Mouse (Mus musculus) heart, embryonic 10.5 days (tissue): ENCODE measurements around the gene Clec4f. TPM values are rescaled to one million over a fixed set of nuclear protein-coding genes. Genes with fewer than 3 reads are reported as not detected.
A peak's percentile ranks its signal among the peaks of the same experiment; 100 is the strongest.
"Not testable (repeated sequence)": the region's sequence is repeated elsewhere in the genome, so short reads cannot be mapped to it uniquely, and the experiment has no call there.

Experiments
- DNase-seq: peaks from one replicate; pipeline ENCODE4 v3.0.0-alpha.2; 2017; ENCODE audit warnings: low spot score
- H3K27ac ChIP-seq: fragments of 300-500 bp; sonication (generic); 2 replicates; pipeline ENCODE4 v1.5.1; 2016; ENCODE audit warnings: mild to moderate bottlenecking
- H3K27me3 ChIP-seq: fragments of 300-500 bp; sonication (generic); 2 replicates; pipeline ENCODE4 v1.6.1; 2016; ENCODE audit warnings: mild to moderate bottlenecking; ENCODE audit not compliant: poor library complexity, insufficient read depth, severe bottlenecking
- H3K36me3 ChIP-seq: fragments of 300-500 bp; sonication (generic); 2 replicates; pipeline ENCODE4 v1.6.1; 2016; ENCODE audit warnings: mild to moderate bottlenecking, moderate library complexity
- H3K4me1 ChIP-seq: fragments of 300-500 bp; sonication (generic); 2 replicates; pipeline ENCODE4 v1.6.1; 2016; ENCODE audit warnings: mild to moderate bottlenecking
- H3K4me3 ChIP-seq: fragments of 300-500 bp; sonication (generic); 2 replicates; pipeline ENCODE4 v1.5.1; 2016; ENCODE audit warnings: mild to moderate bottlenecking, moderate library complexity
- H3K9me3 ChIP-seq: fragments of 300-500 bp; sonication (generic); 2 replicates; pipeline ENCODE4 v1.6.1; 2016; ENCODE audit warnings: mild to moderate bottlenecking, moderate library complexity
- WGBS: fragments of 180-500 bp; shearing (Covaris S2); methylation state at CpG from one replicate; pipeline ENCODE4 v1.1.7; 2016; 5-methylcytosine and 5-hydroxymethylcytosine counted together
- polyA plus RNA-seq: library from polyadenylated mRNA; unstranded; fragments of >200 nt; fragmentation: Nextera tagmentation; extraction: Ambion mirVana; gene quantifications from 2 replicates; pipeline ENCODE4 v1.2.1, GENCODE M21; 2016

The Clec4f gene
- polyA plus RNA-seq, 1 experiment from 2014 or later: not detected

- Histone ChIP-seq H3K27ac (no peak overlapping the region), H3K4me3 (no peak overlapping the region), H3K27me3 (peaks cover 88% of the 10 kb centered on the region), H3K36me3 (no peaks in the 10 kb centered on the region), H3K4me1 (0 out of 2 replicates have a peak, but pooled peaks cover 4% of the 10 kb centered on the region), H3K9me3 (no peaks in the 10 kb centered on the region)
- DNase-seq: no peak
- WGBS: 54% methylated on average over 2 of the region's 2 CpGs
Measured at GRCm38 (mm10) chr6:83690936-83691335, 34.9 kb upstream of the Clec4f start.

GRCm38 (mm10) chr6:83690277-83690676, 34.3 kb upstream of the Clec4f start:
- WGBS: 21% methylated on average over 4 of the region's 5 CpGs

DNA sequence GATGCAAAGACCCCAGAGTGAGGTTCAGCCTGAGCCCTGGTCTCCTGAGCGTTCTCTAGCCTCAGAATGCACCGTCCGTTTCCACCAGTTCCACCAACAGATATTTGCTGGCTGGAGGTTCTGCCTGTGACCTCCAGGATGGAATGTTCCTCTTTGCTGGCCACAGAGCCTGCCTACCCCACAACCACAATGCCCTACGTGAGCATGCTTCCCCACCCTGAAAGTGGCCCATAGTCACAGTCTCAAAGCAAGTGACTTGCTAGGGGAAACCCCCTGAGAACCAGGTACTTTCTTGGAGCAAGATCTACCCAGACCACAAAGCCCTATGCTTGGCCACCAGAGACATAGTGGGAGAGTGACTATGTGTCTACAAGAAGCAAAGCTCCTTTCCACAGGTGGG, 33.4 kb upstream of the Clec4f start:
- Histone ChIP-seq H3K36me3 (no peaks in the 10 kb centered on the region), H3K27me3 (peaks cover 85% of the 10 kb centered on the region), H3K9me3 (no peaks in the 10 kb centered on the region), H3K4me1 (0 out of 2 replicates have a peak, but pooled peaks cover 4% of the 10 kb centered on the region), H3K4me3 (no peak overlapping the region), H3K27ac (no peak overlapping the region)
- no peak for DNase-seq
- 74% methylated on average over 4 of the region's 4 CpGs for WGBS

More at GRCm38 (mm10) chr6:83690277-83690676, 34.3 kb upstream of the Clec4f start:
- Histone ChIP-seq H3K36me3 (no peaks in the 10 kb centered on the region), H3K27me3 (peaks cover 88% of the 10 kb centered on the region), H3K9me3 (no peaks in the 10 kb centered on the region), H3K4me1 (0 out of 2 replicates have a peak, but pooled peaks cover 4% of the 10 kb centered on the region), H3K4me3 (no peak overlapping the region), H3K27ac (no peak overlapping the region)
- DNase-seq: no peak

GRCm38 (mm10) chr6:83677757-83678156, 21.8 kb upstream of the Clec4f start, which contains the start of gene Cd207:
Gene Cd207 (minus strand): TSS chr6:83677857.
- H3K27me3 ChIP-seq: peaks cover 31% of the 10 kb centered on the region
- no peaks in the 10 kb centered on the region for H3K4me1 ChIP-seq
- no peak within 1 kb of the TSS for H3K4me3 ChIP-seq
- 69% methylated on average over 4 of the region's 4 CpGs for WGBS
- no peak for DNase-seq
- no peaks in the 10 kb centered on the region for H3K9me3 ChIP-seq
- no peak within 1 kb of the TSS for H3K27ac ChIP-seq
- H3K36me3 ChIP-seq: no peaks in the 10 kb centered on the region

DNA sequence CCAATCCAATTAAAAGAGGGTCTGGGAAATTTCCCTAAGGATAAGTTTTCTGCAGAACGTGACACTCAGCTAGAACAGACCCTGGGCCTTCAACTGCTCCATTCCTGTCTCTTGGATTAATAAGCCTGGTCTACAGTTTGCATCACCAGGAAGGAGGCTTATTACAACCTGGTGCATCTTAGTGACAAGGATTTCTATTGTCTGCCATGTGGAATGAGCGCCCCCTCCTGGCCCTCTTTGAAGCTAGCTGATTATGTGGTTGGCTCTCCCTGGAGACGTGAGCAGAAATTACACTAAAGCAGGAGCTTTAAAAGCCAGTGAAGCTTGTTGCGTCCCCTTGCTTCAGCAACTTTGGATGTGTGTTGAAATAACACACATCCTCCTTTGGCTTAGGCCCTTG, 17.4 kb upstream of the Clec4f start:
- Histone ChIP-seq H3K9me3 (no peaks in the 10 kb centered on the region), H3K27ac (no peak overlapping the region), H3K4me3 (no peak overlapping the region), H3K27me3 (peaks cover 10% of the 10 kb centered on the region; the same call in 1 of the 2 replicates), H3K4me1 (no peaks in the 10 kb centered on the region), H3K36me3 (no peaks in the 10 kb centered on the region)
- WGBS: 7% methylated on average over 4 of the region's 4 CpGs
- peak; percentile 85 for DNase-seq

DNA sequence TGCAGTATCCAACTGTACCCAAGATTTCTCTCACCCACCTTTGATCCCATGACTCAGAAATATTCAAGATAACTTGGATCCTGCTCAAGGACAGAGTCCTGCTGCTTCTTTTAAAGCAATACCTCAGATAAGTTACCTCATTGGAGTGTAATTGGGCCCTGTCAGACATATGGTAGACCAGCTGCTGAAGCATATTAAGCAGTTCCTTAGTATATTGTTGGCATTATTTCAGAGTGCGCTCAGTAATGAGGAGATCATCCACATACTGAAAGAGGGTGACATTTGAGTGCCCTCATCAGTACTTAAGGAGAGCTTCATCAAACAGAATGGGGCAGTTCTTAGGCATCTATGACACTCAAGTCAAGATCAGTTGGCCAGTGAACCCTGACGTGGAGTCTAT, 9.0 kb upstream of the Clec4f start:
- Histone ChIP-seq H3K27me3 (no peaks in the 10 kb centered on the region), H3K4me1 (no peaks in the 10 kb centered on the region), H3K36me3 (no peaks in the 10 kb centered on the region), H3K27ac (no peak overlapping the region), H3K9me3 (no peaks in the 10 kb centered on the region), H3K4me3 (no peak overlapping the region)
- WGBS: 86% methylated on average over 2 of the region's 2 CpGs
- no peak for DNase-seq

DNA sequence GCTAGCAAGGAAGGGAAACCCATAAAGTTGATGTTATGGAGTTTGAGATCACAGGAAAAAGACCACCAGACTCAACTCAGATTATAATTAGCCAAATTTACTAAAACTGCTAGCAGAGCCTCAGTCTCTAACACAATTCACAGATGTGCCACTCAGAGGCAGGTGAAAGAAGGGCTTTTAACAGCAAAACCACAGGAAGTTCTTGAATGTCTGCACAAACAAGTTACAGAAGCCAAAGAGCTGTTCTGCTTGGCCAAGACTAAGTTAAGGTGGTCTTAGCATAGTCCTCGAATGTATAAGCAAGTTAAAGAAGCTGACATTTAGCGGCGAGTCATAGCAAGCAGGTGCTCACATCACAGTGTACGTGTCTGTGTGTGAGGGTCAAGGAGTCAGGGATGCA, 4.8 kb upstream of the Clec4f start:
- H3K27ac ChIP-seq: no peak overlapping the region
- no peaks in the 10 kb centered on the region for H3K4me1 ChIP-seq
- 72% methylated on average over 4 of the region's 4 CpGs for WGBS
- no peaks in the 10 kb centered on the region for H3K9me3 ChIP-seq
- DNase-seq: no peak
- 0 out of 2 replicates have a peak, but pooled peaks cover 3% of the 10 kb centered on the region for H3K27me3 ChIP-seq
- H3K36me3 ChIP-seq: no peaks in the 10 kb centered on the region
- H3K4me3 ChIP-seq: no peak overlapping the region

GRCm38 (mm10) chr6:83646715-83647114, 9.3 kb downstream of the Clec4f start:
- DNase-seq: no peak
- 0 out of 2 replicates have a peak, but pooled peaks cover 5% of the 10 kb centered on the region for H3K27me3 ChIP-seq
- WGBS: 88% methylated on average over 10 of the region's 10 CpGs
- peaks cover 14% of the 10 kb centered on the region for H3K4me1 ChIP-seq
- H3K9me3 ChIP-seq: no peaks in the 10 kb centered on the region
- no peak overlapping the region for H3K4me3 ChIP-seq
- no peak overlapping the region for H3K27ac ChIP-seq
- no peaks in the 10 kb centered on the region for H3K36me3 ChIP-seq

GRCm38 (mm10) chr6:83635329-83635728, 20.7 kb downstream of the Clec4f start:
- Histone ChIP-seq H3K4me1 (peaks cover 37% of the 10 kb centered on the region), H3K36me3 (no peaks in the 10 kb centered on the region), H3K27me3 (0 out of 2 replicates have a peak, but pooled peaks cover 4% of the 10 kb centered on the region), H3K9me3 (no peaks in the 10 kb centered on the region), H3K4me3 (no peak overlapping the region), H3K27ac (no peak overlapping the region)
- DNase-seq: no peak
- WGBS: 75% methylated on average over 1 of the region's 1 CpGs

- H3K27ac ChIP-seq, H3K4me3 ChIP-seq: not testable (repeated sequence)
- 29% methylated on average over 4 of the region's 4 CpGs for WGBS
Measured at GRCm38 (mm10) chr6:83634631-83635030, 21.4 kb downstream of the Clec4f start.

GRCm38 (mm10) chr6:83634106-83634505, 21.9 kb downstream of the Clec4f start:
- DNase-seq, H3K27ac ChIP-seq, H3K36me3 ChIP-seq, H3K9me3 ChIP-seq, H3K27me3 ChIP-seq, H3K4me3 ChIP-seq: not testable (repeated sequence)
- 23% methylated on average over 5 of the region's 5 CpGs for WGBS
- peaks cover 37% of the 10 kb centered on the region for H3K4me1 ChIP-seq

More at GRCm38 (mm10) chr6:83634631-83635030, 21.4 kb downstream of the Clec4f start:
- H3K4me1 ChIP-seq: peaks cover 37% of the 10 kb centered on the region
- not testable (repeated sequence) for DNase-seq, H3K27me3 ChIP-seq, H3K9me3 ChIP-seq, H3K36me3 ChIP-seq

- 0 out of 2 replicates have a peak, but pooled peaks cover 4% of the 10 kb centered on the region for H3K27me3 ChIP-seq
- H3K4me3 ChIP-seq: no peak overlapping the region
- 0 out of 2 replicates have a peak overlapping the region, but pooled peaks have one; percentile 22 for H3K27ac ChIP-seq
- no peaks in the 10 kb centered on the region for H3K36me3 ChIP-seq
- 76% methylated on average over 4 of the region's 4 CpGs for WGBS
- peaks cover 37% of the 10 kb centered on the region for H3K4me1 ChIP-seq
- H3K9me3 ChIP-seq: no peaks in the 10 kb centered on the region
- DNase-seq: no peak
Measured at GRCm38 (mm10) chr6:83631815-83632214, 24.2 kb downstream of the Clec4f start.

- Histone ChIP-seq H3K27me3 (no peaks in the 10 kb centered on the region), H3K27ac (no peak overlapping the region), H3K4me3 (no peak overlapping the region), H3K36me3 (no peaks in the 10 kb centered on the region), H3K9me3 (no peaks in the 10 kb centered on the region), H3K4me1 (no peaks in the 10 kb centered on the region; the same call in 1 of the 2 replicates)
- 60% methylated on average over 17 of the region's 17 CpGs for WGBS
- no peak for DNase-seq
Measured at GRCm38 (mm10) chr6:83626781-83627180, 29.2 kb downstream of the Clec4f start.

DNA sequence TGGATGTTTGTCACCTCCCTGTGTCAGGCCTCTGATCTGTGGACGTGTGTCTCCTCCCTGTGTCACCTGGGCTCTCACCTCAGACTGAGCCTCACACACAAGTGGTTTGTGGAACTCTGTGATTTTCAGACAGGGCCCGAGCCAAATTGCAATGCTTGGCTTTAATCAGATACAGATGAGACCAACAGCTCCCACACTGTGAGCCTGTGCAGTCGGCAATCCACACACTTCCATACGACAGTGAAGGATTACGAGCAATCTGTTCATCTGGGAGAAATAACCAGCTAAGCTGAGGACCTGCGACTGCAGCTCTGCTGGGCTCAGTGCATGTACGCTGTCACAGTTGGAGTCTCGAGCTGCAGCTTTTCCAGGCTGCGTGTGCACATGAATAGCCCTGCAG, 36.0 kb downstream of the Clec4f start:
- Histone ChIP-seq H3K4me1 (peaks cover 6% of the 10 kb centered on the region; the same call in 1 of the 2 replicates), H3K9me3 (no peaks in the 10 kb centered on the region), H3K4me3 (no peak overlapping the region), H3K27ac (no peak overlapping the region), H3K27me3 (0 out of 2 replicates have a peak, but pooled peaks cover 4% of the 10 kb centered on the region), H3K36me3 (no peaks in the 10 kb centered on the region)
- DNase-seq: no peak
- WGBS: 60% methylated on average over 9 of the region's 9 CpGs
